Mouse (Mus musculus) hindbrain, embryonic 10.5 days (tissue): ENCODE measurements around the gene Eln. TPM values are rescaled to one million over a fixed set of nuclear protein-coding genes. Genes with fewer than 3 reads are reported as not detected.

Experiments used
- DNase-seq: peaks from one replicate; pipeline ENCODE4 v3.0.0-alpha.2; 2017; ENCODE audit warnings: low spot score
- H3K27ac ChIP-seq: fragments of 300-500 bp; sonication (generic); 2 replicates; pipeline ENCODE4 v1.5.1; 2016; ENCODE audit warnings: mild to moderate bottlenecking, moderate library complexity
- H3K27me3 ChIP-seq: fragments of 300-500 bp; sonication (generic); 2 replicates; pipeline ENCODE4 v1.6.1; 2016; ENCODE audit warnings: mild to moderate bottlenecking; ENCODE audit not compliant: poor library complexity, insufficient read depth, severe bottlenecking
- H3K36me3 ChIP-seq: fragments of 300-500 bp; sonication (generic); 2 replicates; pipeline ENCODE4 v1.6.1; 2016; ENCODE audit warnings: mild to moderate bottlenecking, moderate library complexity
- H3K4me1 ChIP-seq: fragments of 300-500 bp; sonication (generic); replicated peaks from 2 replicates; pipeline ENCODE4 v1.6.1; 2016; ENCODE audit warnings: mild to moderate bottlenecking
- H3K4me3 ChIP-seq: fragments of 300-500 bp; sonication (generic); 2 replicates; pipeline ENCODE4 v1.5.1; 2016; ENCODE audit warnings: mild to moderate bottlenecking, moderate library complexity
- H3K9me3 ChIP-seq: fragments of 300-500 bp; sonication (generic); 2 replicates; pipeline ENCODE4 v1.6.1; 2016; ENCODE audit warnings: mild to moderate bottlenecking, moderate library complexity
- WGBS: fragments of 180-500 bp; shearing (Covaris S2); methylation state at CpG from one replicate; pipeline ENCODE4 v1.1.7; 2016; 5-methylcytosine and 5-hydroxymethylcytosine counted together
- polyA plus RNA-seq: library from polyadenylated mRNA; unstranded; fragments of >200 nt; fragmentation: Nextera tagmentation; extraction: Ambion mirVana; gene quantifications from 2 replicates; pipeline ENCODE4 v1.2.1, GENCODE M21; 2016

Eln gene
- polyA plus RNA-seq, 1 experiment from 2014 or later: 2.3 TPM

GRCm38 (mm10) chr5:134695082-134695481 is 52.0 kb downstream of the Eln start:
- WGBS: 9% methylated on average over 2 of the region's 2 CpGs
- no peaks in the 10 kb centered on the region for H3K36me3 ChIP-seq
- no peaks in the 10 kb centered on the region for H3K4me1 ChIP-seq
- no peak overlapping the region for H3K4me3 ChIP-seq
- peak; percentile 25 for DNase-seq
- H3K27ac ChIP-seq: no peak overlapping the region
- no peaks in the 10 kb centered on the region for H3K27me3 ChIP-seq
- H3K9me3 ChIP-seq: peaks cover 3% of the 10 kb centered on the region; the same call in 1 of the 2 replicates

GRCm38 (mm10) chr5:134692704-134693103 is 54.4 kb downstream of the Eln start:
- no peaks in the 10 kb centered on the region for H3K27me3 ChIP-seq
- H3K4me1 ChIP-seq: peaks cover 14% of the 10 kb centered on the region
- peaks cover 3% of the 10 kb centered on the region; the same call in 1 of the 2 replicates for H3K9me3 ChIP-seq
- no peak overlapping the region for H3K4me3 ChIP-seq
- H3K27ac ChIP-seq: no peak overlapping the region
- no peaks in the 10 kb centered on the region for H3K36me3 ChIP-seq
- WGBS: 97% methylated on average over 1 of the region's 1 CpGs
- DNase-seq: no peak

- Histone ChIP-seq H3K27ac (peak overlapping the region; percentile 91), H3K4me1 (peaks cover 26% of the 10 kb centered on the region), H3K4me3 (peak overlapping the region; percentile 88), H3K36me3 (peaks cover 28% of the 10 kb centered on the region), H3K9me3 (no peaks in the 10 kb centered on the region), H3K27me3 (peaks cover 14% of the 10 kb centered on the region; the same call in 1 of the 2 replicates)
- DNase-seq: peak; percentile 100
- 0% methylated on average over 38 of the region's 38 CpGs for WGBS
These were observed 58.3 kb downstream of the Eln start for GRCm38 (mm10) chr5:134688718-134689284.

GRCm38 (mm10) chr5:134688086-134688717 is 58.9 kb downstream of the Eln start, which contains the start of gene Limk1:
Gene Limk1, minus strand, starts transcription at chr5:134688598.
- no peaks in the 10 kb centered on the region for H3K9me3 ChIP-seq
- H3K27ac ChIP-seq: peak within 1 kb of the TSS; percentile 91
- H3K4me1 ChIP-seq: peaks cover 26% of the 10 kb centered on the region
- H3K36me3 ChIP-seq: peaks cover 32% of the 10 kb centered on the region
- H3K27me3 ChIP-seq: peaks cover 14% of the 10 kb centered on the region; the same call in 1 of the 2 replicates
- under 1% methylated on average over 69 of the region's 69 CpGs for WGBS
- no peak for DNase-seq
- peak within 1 kb of the TSS; percentile 88 for H3K4me3 ChIP-seq

- Histone ChIP-seq H3K27me3 (peaks cover 14% of the 10 kb centered on the region; the same call in 1 of the 2 replicates), H3K4me3 (peak overlapping the region; percentile 88), H3K9me3 (no peaks in the 10 kb centered on the region), H3K4me1 (peaks cover 26% of the 10 kb centered on the region), H3K27ac (peak overlapping the region; percentile 91; the same call in 1 of the 2 replicates), H3K36me3 (peaks cover 42% of the 10 kb centered on the region)
- no peak for DNase-seq
- 81% methylated on average over 1 of the region's 1 CpGs for WGBS
These were observed 59.9 kb downstream of the Eln start for GRCm38 (mm10) chr5:134687187-134687586.

GRCm38 (mm10) chr5:134686541-134686940 is 60.6 kb downstream of the Eln start:
- H3K4me3 ChIP-seq: no peak overlapping the region
- 87% methylated on average over 6 of the region's 6 CpGs for WGBS
- peaks cover 45% of the 10 kb centered on the region for H3K36me3 ChIP-seq
- peaks cover 14% of the 10 kb centered on the region; the same call in 1 of the 2 replicates for H3K27me3 ChIP-seq
- no peaks in the 10 kb centered on the region for H3K9me3 ChIP-seq
- H3K4me1 ChIP-seq: peaks cover 26% of the 10 kb centered on the region
- no peak overlapping the region for H3K27ac ChIP-seq
- no peak for DNase-seq

- Histone ChIP-seq H3K36me3 (peaks cover 55% of the 10 kb centered on the region), H3K4me3 (no peak overlapping the region), H3K27ac (no peak overlapping the region), H3K27me3 (peaks cover 14% of the 10 kb centered on the region; the same call in 1 of the 2 replicates), H3K4me1 (peaks cover 28% of the 10 kb centered on the region), H3K9me3 (no peaks in the 10 kb centered on the region)
- WGBS: 78% methylated on average over 2 of the region's 2 CpGs
- no peak for DNase-seq
These were observed 62.7 kb downstream of the Eln start for GRCm38 (mm10) chr5:134684398-134684797.

- WGBS: 76% methylated on average over 2 of the region's 2 CpGs
- Histone ChIP-seq H3K4me3 (no peak overlapping the region), H3K27ac (no peak overlapping the region), H3K9me3 (no peaks in the 10 kb centered on the region), H3K4me1 (peaks cover 29% of the 10 kb centered on the region), H3K27me3 (peaks cover 14% of the 10 kb centered on the region; the same call in 1 of the 2 replicates), H3K36me3 (peaks cover 55% of the 10 kb centered on the region)
- DNase-seq: no peak
These were observed 63.3 kb downstream of the Eln start for GRCm38 (mm10) chr5:134683813-134684212.

- peaks cover 51% of the 10 kb centered on the region for H3K36me3 ChIP-seq
- no peak overlapping the region for H3K4me3 ChIP-seq
- DNase-seq: no peak
- no peaks in the 10 kb centered on the region for H3K9me3 ChIP-seq
- no peaks in the 10 kb centered on the region for H3K27me3 ChIP-seq
- peaks cover 46% of the 10 kb centered on the region for H3K4me1 ChIP-seq
- WGBS: 92% methylated on average over 12 of the region's 12 CpGs
- H3K27ac ChIP-seq: peak overlapping the region; percentile 42
These were observed 66.9 kb downstream of the Eln start for GRCm38 (mm10) chr5:134680238-134680637.

- peak overlapping the region; percentile 66 for H3K27ac ChIP-seq
- DNase-seq: no peak
These were observed 68.1 kb downstream of the Eln start for GRCm38 (mm10) chr5:134678827-134679546.

GRCm38 (mm10) chr5:134678031-134678430 is 69.1 kb downstream of the Eln start:
- H3K4me1 ChIP-seq: peaks cover 54% of the 10 kb centered on the region
- H3K36me3 ChIP-seq: peaks cover 32% of the 10 kb centered on the region
- no peak overlapping the region for H3K4me3 ChIP-seq
- no peaks in the 10 kb centered on the region for H3K27me3 ChIP-seq
- no peaks in the 10 kb centered on the region for H3K9me3 ChIP-seq
- DNase-seq: no peak
- 81% methylated on average over 3 of the region's 3 CpGs for WGBS
- peak overlapping the region; percentile 92 for H3K27ac ChIP-seq

More at GRCm38 (mm10) chr5:134678827-134679546, 68.1 kb downstream of the Eln start:
- 74% methylated on average over 8 of the region's 8 CpGs for WGBS
- Histone ChIP-seq H3K4me3 (no peak overlapping the region), H3K4me1 (peaks cover 54% of the 10 kb centered on the region), H3K9me3 (no peaks in the 10 kb centered on the region), H3K27me3 (no peaks in the 10 kb centered on the region), H3K36me3 (peaks cover 39% of the 10 kb centered on the region)

GRCm38 (mm10) chr5:134677491-134677890 is 69.6 kb downstream of the Eln start:
- peaks cover 32% of the 10 kb centered on the region for H3K36me3 ChIP-seq
- 76% methylated on average over 5 of the region's 5 CpGs for whole genome bisulfite sequencing
- no peak overlapping the region for H3K4me3 ChIP-seq
- H3K27me3 ChIP-seq: no peaks in the 10 kb centered on the region
- H3K9me3 ChIP-seq: no peaks in the 10 kb centered on the region
- H3K27ac ChIP-seq: peak overlapping the region; percentile 92
- peaks cover 55% of the 10 kb centered on the region for H3K4me1 ChIP-seq
- DNase-seq: no peak
